Mouse (Mus musculus) neural tube, embryonic 13.5 days (tissue): ENCODE data around the gene Zbtb7b. TPM values are rescaled to one million over a fixed set of nuclear protein-coding genes. Genes with fewer than 3 reads are reported as not detected.

ENCODE experiments used
- ATAC-seq: fragments of 200-750 bp; cut with Nextera tagmentation; 2 replicates; pipeline ENCODE4 v1.8.0; 2017; ENCODE audit warnings: low read depth, mild to moderate bottlenecking, moderate TSS enrichment, moderate library complexity
- H3K27ac ChIP-seq: fragments of 300-500 bp; sonication (generic); replicated peaks from 2 replicates; pipeline ENCODE4 v1.5.1; 2015; ENCODE audit warnings: moderate library complexity, mild to moderate bottlenecking, inconsistent platforms
- H3K27me3 ChIP-seq: fragments of 300-500 bp; sonication (generic); 2 replicates; pipeline ENCODE4 v1.6.1; 2015; ENCODE audit warnings: mild to moderate bottlenecking, inconsistent platforms
- H3K36me3 ChIP-seq: fragments of 300-500 bp; sonication (generic); 2 replicates; pipeline ENCODE4 v1.6.1; 2015; ENCODE audit warnings: mild to moderate bottlenecking, inconsistent platforms
- H3K4me1 ChIP-seq: fragments of 300-500 bp; sonication (generic); replicated peaks from 2 replicates; pipeline ENCODE4 v1.6.1; 2015; ENCODE audit warnings: inconsistent platforms
- H3K4me2 ChIP-seq: fragments of 300-500 bp; sonication (generic); 2 replicates; pipeline ENCODE4 v1.6.1; 2015; ENCODE audit warnings: inconsistent platforms, mild to moderate bottlenecking, moderate library complexity
- H3K4me3 ChIP-seq: fragments of 300-500 bp; sonication (generic); 2 replicates; pipeline ENCODE4 v1.5.1; 2015; ENCODE audit warnings: mild to moderate bottlenecking, inconsistent platforms
- H3K9ac ChIP-seq: fragments of 300-500 bp; sonication (generic); 2 replicates; pipeline ENCODE4 v1.6.1; 2015; ENCODE audit warnings: moderate library complexity, mild to moderate bottlenecking, inconsistent platforms
- H3K9me3 ChIP-seq: fragments of 300-500 bp; sonication (generic); 2 replicates; pipeline ENCODE4 v1.6.1; 2016; ENCODE audit warnings: inconsistent platforms
- WGBS: fragments of 180-500 bp; shearing (Covaris S2); methylation state at CpG from one replicate; pipeline ENCODE4 v1.1.7; 2015; 5-methylcytosine and 5-hydroxymethylcytosine counted together
- polyA plus RNA-seq: library from polyadenylated mRNA; unstranded; fragments of >200 nt; fragmentation: Nextera tagmentation; extraction: Ambion mirVana; gene quantifications from 2 replicates; pipeline ENCODE4 v1.2.1, GENCODE M21; 2015

Zbtb7b gene
- polyA plus RNA-seq, 1 experiment from 2014 or later = 0.68 TPM

DNA sequence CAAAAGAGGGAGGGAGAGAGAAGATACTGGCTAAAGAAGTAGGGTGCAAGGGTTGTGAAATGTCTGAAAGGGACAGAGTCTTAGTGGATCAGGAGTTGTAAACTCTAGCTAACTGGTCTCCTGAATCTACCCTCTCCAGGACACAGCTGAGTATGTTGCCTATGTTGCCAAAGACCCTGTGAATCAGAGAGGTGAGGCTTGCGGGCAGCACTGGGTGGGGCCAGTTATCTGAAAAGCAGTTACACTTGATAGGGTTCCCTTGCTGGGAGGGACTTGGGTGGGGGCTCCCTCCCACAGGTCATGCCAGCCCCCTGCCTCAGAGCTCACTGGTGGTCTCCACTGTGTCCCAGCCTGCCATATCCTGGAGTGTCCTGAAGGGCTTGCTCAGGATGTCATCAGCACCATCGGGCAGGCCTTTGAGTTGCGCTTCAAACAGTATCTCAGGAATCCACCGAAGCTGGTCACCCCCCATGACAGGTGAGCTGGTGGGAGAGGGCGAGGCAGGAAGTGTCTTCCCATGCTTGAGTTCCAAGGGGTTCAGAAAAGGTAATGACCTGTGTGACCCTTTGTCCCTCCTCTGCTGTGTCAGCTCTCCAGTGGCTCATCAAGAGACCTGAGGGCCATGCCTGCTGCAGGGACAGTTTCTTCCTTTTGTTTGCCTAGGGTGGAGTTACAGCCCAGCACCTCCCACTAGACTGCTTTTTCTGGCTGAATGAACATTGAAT lies 30.0 kb upstream of the Zbtb7b start:
- Histone ChIP-seq H3K27me3 (no peaks in the 10 kb centered on the region), H3K4me1 (peaks cover 38% of the 10 kb centered on the region), H3K4me2 (peak overlapping the region; percentile 89; the same call in 1 of the 2 replicates), H3K36me3 (peaks cover 17% of the 10 kb centered on the region), H3K9me3 (no peaks in the 10 kb centered on the region), H3K27ac (no peak overlapping the region), H3K9ac (no peak overlapping the region), H3K4me3 (no peak overlapping the region)
- no peak for ATAC-seq
- 91% methylated on average over 5 of the region's 5 CpGs for WGBS

DNA sequence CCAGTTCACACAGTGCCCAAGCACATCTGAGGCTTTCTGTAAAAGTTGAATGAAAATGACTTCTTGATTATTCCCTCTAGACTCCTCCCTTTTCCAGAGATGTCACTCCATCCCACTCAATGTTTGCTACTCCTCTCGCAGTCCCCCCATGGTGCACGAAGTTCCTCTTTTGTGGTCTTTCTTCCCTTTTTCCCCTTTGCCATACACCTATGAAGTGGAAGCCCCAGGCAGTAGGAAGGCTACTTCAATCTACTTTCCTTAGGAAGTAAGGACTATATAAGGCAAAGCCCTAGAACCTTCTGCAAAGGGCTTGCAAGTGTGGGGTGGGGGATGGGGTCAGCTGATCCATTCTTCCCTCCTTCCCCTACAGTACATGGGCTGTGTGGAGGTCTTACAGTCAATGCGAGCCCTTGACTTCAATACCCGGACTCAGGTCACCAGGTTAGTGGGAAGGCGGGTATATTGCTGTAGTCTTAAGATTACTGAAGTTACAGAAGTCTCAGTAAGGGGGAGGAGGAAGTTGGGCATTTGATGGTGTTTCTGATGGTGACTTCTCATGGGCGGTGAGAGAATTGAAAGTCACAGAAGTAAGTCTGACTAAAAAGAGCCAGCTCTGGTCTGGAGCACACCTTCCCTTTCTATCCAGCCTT lies 28.1 kb upstream of the Zbtb7b start:
- 66% methylated on average over 6 of the region's 6 CpGs for WGBS
- peak overlapping the region; percentile 74 for H3K9ac ChIP-seq
- no peaks in the 10 kb centered on the region for H3K27me3 ChIP-seq
- H3K9me3 ChIP-seq = no peaks in the 10 kb centered on the region
- H3K4me3 ChIP-seq = peak overlapping the region; percentile 40
- H3K36me3 ChIP-seq = peaks cover 15% of the 10 kb centered on the region
- peak overlapping the region; percentile 89 for H3K4me2 ChIP-seq
- H3K4me1 ChIP-seq = peaks cover 47% of the 10 kb centered on the region
- H3K27ac ChIP-seq = peak overlapping the region; percentile 71; the same call in 1 of the 2 replicates
- no peak for ATAC-seq

DNA sequence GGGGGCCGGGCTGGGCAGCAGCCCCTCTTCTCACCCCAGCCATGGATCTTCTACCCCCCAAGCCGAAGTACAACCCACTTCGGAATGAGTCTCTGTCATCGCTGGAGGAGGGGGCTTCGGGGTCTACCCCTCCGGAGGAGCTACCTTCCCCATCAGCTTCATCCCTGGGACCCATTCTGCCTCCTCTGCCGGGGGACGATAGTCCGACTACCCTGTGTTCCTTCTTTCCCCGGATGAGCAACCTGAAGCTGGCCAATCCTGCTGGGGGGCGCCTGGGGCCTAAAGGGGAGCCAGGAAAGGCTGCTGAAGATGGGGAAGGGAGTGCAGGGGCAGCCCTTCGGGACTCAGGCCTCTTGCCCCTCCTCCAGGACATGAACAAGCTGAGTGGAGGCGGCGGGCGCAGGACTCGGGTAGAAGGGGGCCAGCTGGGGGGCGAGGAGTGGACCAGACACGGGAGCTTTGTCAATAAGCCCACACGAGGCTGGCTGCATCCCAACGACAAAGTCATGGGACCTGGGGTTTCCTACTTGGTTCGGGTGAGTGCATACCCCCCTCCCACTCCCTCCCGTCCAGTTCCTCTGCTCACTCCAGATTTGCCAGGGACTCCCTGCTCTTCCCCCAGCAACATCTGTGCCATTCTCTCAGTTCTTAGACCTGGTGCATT lies 27.4 kb upstream of the Zbtb7b start:
- H3K4me3 ChIP-seq = peak overlapping the region; percentile 40
- ATAC-seq = no peak
- H3K27ac ChIP-seq = peak overlapping the region; percentile 71
- peak overlapping the region; percentile 74 for H3K9ac ChIP-seq
- no peaks in the 10 kb centered on the region for H3K9me3 ChIP-seq
- H3K36me3 ChIP-seq = peaks cover 8% of the 10 kb centered on the region
- no peaks in the 10 kb centered on the region for H3K27me3 ChIP-seq
- peak overlapping the region; percentile 89 for H3K4me2 ChIP-seq
- WGBS = 7% methylated on average over 22 of the region's 22 CpGs
- H3K4me1 ChIP-seq = peaks cover 55% of the 10 kb centered on the region

DNA sequence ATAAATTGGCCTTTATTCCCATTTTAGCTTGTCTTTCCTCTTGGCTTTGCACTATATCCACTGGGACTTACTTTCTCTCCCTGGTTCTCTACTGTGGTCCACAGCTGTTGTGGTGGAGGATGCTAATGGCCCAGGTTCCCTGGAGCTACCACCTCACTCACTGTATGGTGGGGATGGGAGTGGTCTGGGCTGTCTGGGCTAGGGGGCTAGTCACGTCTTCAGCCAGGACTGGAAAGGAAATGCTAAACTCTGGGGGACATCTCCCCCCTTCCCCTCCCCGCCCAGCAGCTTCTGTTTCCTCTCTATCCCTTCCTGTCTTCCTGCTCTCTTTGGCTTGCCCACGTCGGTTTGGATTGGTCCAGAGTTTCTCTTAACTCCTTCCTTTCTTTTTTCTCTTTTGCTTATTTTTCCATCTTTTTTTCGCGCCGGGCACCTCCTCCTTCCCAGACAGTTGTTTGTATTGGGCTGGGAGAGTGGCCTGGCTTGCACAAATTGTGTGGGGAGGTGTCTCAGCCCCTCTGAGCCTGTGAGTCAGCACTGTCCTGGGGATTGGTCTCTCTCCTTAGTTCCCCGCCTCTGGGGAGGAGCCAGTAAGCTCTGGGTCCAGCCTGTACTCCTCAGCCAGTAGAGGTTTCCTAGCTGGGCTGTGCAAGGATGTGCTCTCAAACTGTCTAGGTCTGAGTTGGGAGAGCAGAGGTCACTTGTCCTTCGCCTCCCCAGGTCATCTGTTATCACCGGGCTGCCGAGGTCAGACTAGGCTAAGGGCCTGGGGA lies 26.6 kb upstream of the Zbtb7b start:
- 6% methylated on average over 11 of the region's 11 CpGs for WGBS
- Histone ChIP-seq H3K4me3 (peak overlapping the region; percentile 40), H3K36me3 (peaks cover 4% of the 10 kb centered on the region; the same call in 1 of the 2 replicates), H3K27me3 (no peaks in the 10 kb centered on the region), H3K9ac (peak overlapping the region; percentile 74), H3K4me2 (peak overlapping the region; percentile 89), H3K9me3 (no peaks in the 10 kb centered on the region), H3K4me1 (peaks cover 62% of the 10 kb centered on the region), H3K27ac (peak overlapping the region; percentile 71)
- ATAC-seq = 0 out of 2 replicates have a peak, but pooled peaks have one; percentile 32

DNA sequence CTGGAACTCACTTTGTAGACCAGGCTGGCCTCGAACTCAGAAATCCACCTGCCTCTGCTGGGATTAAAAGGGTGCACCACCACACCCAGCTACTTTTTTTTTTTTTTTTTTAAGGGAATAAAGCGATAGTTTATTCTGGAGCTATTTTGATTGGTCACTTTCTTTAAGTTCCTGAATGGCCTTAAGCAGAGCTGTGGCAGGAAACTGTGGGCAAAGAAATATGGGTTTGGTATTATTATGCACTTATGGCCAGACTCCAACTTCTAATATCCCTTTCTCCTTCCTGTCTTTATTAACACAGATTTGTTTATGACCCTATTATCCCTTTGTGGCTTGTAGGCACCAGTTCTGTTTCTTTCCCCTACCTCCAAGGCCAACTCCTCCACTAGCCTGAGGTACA lies 25.8 kb upstream of the Zbtb7b start:
- peaks cover 64% of the 10 kb centered on the region for H3K4me1 ChIP-seq
- no peaks in the 10 kb centered on the region for H3K9me3 ChIP-seq
- peak overlapping the region; percentile 71 for H3K27ac ChIP-seq
- no peaks in the 10 kb centered on the region for H3K27me3 ChIP-seq
- no peak overlapping the region for H3K9ac ChIP-seq
- H3K4me2 ChIP-seq = peak overlapping the region; percentile 89
- H3K36me3 ChIP-seq = peaks cover 11% of the 10 kb centered on the region
- H3K4me3 ChIP-seq = no peak overlapping the region
- no peak for ATAC-seq
- WGBS = 42% methylated on average over 2 of the region's 2 CpGs

DNA sequence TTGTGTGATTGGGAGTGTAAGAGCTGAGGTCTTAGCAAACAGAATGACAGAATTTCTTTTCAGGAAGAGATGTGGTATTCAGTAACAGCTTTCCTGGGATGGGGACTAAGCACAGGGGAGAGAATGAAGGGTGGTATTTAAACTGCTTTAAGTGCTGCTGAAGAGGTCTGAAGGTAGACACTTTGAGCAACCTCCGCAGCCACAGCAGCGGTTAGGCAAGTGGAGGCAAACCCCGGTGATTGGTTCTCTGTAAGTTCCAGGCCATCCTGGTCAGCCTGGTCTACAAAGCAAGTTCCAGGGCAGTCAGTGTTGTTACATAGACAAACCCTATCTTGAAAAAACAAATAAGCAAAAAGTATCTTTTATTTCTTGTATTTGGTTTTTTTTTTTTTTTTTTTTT lies 25.4 kb upstream of the Zbtb7b start:
- Histone ChIP-seq H3K4me1 (peaks cover 64% of the 10 kb centered on the region), H3K27ac (peak overlapping the region; percentile 86)

DNA sequence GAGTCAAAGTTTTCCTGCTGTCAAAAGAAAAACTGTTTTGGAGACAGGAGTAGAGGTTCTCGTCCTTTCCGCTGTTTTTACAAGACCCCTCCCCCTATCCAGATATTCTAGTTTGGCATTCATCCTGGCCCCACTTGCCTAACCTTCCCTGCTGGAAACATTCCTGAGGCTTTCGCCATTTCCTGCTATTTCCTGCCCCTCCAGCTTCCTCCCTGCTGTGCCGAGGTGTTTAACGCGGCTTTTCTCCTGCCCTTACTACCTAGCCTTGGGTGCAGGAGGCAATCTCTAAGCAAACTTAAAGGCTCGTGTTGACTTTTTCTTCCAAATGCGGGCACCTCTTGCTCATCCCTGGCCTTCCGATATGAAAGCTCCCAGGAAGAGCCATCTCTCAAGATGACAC lies 25.0 kb upstream of the Zbtb7b start:
- peak overlapping the region; percentile 86 for H3K27ac ChIP-seq
- H3K9ac ChIP-seq = peak overlapping the region; percentile 79
- H3K36me3 ChIP-seq = peaks cover 17% of the 10 kb centered on the region
- H3K4me2 ChIP-seq = peak overlapping the region; percentile 89
- H3K9me3 ChIP-seq = no peaks in the 10 kb centered on the region
- peak overlapping the region; percentile 51 for H3K4me3 ChIP-seq
- no peaks in the 10 kb centered on the region for H3K27me3 ChIP-seq
- peaks cover 64% of the 10 kb centered on the region for H3K4me1 ChIP-seq
- under 1% methylated on average over 9 of the region's 9 CpGs for WGBS
- no peak for ATAC-seq

More for the DNA sequence above, 25.4 kb upstream of the Zbtb7b start:
- H3K4me2 ChIP-seq = peak overlapping the region; percentile 89
- peak overlapping the region; percentile 79 for H3K9ac ChIP-seq
- peaks cover 16% of the 10 kb centered on the region for H3K36me3 ChIP-seq
- H3K27me3 ChIP-seq = no peaks in the 10 kb centered on the region
- no peak for ATAC-seq
- no peaks in the 10 kb centered on the region for H3K9me3 ChIP-seq
- H3K4me3 ChIP-seq = peak overlapping the region; percentile 51
- WGBS = 16% methylated on average over 3 of the region's 3 CpGs

DNA sequence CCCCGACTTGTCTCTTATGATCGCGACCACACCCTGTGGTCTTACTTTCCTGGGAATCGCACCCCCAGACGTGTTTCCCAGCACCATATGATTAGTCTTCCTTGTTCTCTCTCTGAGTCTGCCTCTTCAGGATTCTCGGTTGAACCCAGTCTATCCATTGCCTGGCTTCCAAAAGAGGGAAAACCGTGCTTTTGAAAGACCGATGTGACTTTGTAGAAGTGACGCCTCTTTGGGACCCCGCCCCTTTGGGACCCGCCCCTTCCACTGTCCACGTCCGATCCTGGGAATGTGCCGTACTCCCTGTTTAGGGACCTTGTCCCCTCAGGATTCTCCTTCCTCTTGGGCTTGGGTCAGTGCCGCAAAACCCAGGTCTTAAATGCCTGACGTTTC lies 24.3 kb upstream of the Zbtb7b start:
- 0% methylated on average over 16 of the region's 16 CpGs for WGBS

DNA sequence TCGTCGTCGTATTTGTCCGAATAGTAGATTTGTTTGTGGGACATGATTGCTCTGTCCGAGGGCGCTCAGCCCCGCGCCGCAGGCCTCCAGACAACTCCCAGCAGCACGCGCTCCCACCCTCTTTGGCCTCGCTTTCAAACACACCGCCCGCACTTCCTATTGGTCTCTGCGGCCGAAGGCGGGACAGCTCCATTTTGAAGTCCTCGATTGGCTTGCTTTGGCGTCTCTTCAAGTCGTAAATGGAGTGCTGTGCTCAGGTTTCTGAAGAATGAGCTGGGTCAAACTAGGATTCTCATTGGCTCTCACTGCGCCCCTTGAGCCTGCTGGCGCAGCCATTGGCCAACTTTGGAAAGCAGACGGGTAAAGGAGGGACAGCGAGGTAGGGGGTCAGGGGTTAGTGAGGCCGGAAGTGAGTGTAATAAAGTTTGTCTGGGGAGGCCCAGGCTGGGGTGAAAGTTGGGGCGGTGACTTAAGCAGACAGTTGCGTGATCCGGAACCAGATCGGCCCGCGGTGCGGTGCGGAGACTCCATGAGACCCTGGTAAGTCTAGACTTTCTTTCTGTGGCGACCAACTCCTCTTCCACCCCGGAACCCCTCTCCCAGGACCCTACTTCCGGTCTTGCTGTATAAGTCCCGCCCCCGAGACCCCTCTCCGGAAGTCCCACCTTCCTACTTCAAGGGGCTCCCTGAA lies 23.7 kb upstream of the Zbtb7b start, which contains the start of the genes Cks1b and Shc1:
Gene Cks1b, minus strand, starts transcription at position 214 of the 691 bp plus-strand sequence.
Gene Shc1, plus strand, starts transcription at position 274 of the 691 bp plus-strand sequence.
- Histone ChIP-seq H3K4me2 (peak within 1 kb of the TSS; percentile 89), H3K9me3 (no peaks in the 10 kb centered on the region), H3K4me3 (peak within 1 kb of the TSS; percentile 51), H3K4me1 (peaks cover 61% of the 10 kb centered on the region), H3K27ac (peak within 1 kb of the TSS; percentile 86), H3K36me3 (peaks cover 25% of the 10 kb centered on the region), H3K27me3 (no peaks in the 10 kb centered on the region), H3K9ac (peak within 1 kb of the TSS; percentile 79)
- WGBS = under 1% methylated on average over 39 of the region's 39 CpGs
- peak; percentile 95 for ATAC-seq

More for the DNA sequence above, 24.3 kb upstream of the Zbtb7b start:
- H3K27me3 ChIP-seq = no peaks in the 10 kb centered on the region
- ATAC-seq = peak; percentile 28; the same call in 1 of the 2 replicates
- H3K4me2 ChIP-seq = peak overlapping the region; percentile 89
- H3K9ac ChIP-seq = peak overlapping the region; percentile 79
- no peaks in the 10 kb centered on the region for H3K9me3 ChIP-seq
- H3K4me3 ChIP-seq = peak overlapping the region; percentile 51
- peaks cover 64% of the 10 kb centered on the region for H3K4me1 ChIP-seq
- peaks cover 24% of the 10 kb centered on the region for H3K36me3 ChIP-seq
- peak overlapping the region; percentile 86 for H3K27ac ChIP-seq

DNA sequence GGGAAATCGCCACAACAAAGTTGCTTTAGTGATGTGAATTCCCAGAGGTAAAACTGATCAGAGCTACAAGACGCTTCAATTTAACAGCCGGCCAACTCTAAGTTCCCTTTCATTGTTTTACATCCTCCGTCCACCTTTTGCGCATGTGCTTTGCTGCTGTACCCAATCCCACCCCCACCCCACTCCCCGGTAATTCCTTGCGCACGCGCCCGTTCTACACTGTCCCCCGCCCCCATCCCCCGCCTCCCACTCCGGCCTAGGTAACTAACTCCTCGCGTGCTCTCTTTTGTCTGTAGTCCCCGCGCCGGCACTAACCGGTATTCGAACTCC lies 23.2 kb upstream of the Zbtb7b start:
- H3K4me1 ChIP-seq = peaks cover 56% of the 10 kb centered on the region
- peak overlapping the region; percentile 67 for H3K9ac ChIP-seq
- H3K27ac ChIP-seq = peak overlapping the region; percentile 72
- no peaks in the 10 kb centered on the region for H3K9me3 ChIP-seq
- H3K4me2 ChIP-seq = peak overlapping the region; percentile 89
- no peaks in the 10 kb centered on the region for H3K27me3 ChIP-seq
- H3K4me3 ChIP-seq = peak overlapping the region; percentile 51
- peaks cover 25% of the 10 kb centered on the region for H3K36me3 ChIP-seq
- WGBS = 1% methylated on average over 20 of the region's 20 CpGs
- peak; percentile 54 for ATAC-seq

DNA sequence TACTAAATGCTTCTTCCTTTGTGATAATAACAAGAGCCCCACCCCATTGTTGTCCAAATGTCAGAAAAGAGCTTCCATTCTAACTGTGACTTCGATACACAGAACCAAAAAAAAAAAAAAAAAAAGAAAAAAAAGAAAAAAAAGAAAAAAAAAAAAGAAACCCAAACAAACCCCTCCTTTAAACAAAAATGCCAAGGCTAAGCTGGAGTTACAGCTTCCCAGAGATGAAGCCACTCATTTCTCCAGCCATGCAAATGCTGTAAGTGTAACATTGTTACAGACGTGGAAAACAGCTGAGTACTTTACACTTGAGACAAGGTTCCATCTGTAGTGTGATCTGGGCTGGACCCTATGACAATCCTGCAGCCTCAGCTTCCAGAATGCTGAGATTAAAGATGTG lies 22.6 kb upstream of the Zbtb7b start:
- WGBS = 33% methylated on average over 2 of the region's 2 CpGs
- Histone ChIP-seq H3K36me3 (peaks cover 25% of the 10 kb centered on the region), H3K27ac (peak overlapping the region; percentile 72; the same call in 1 of the 2 replicates), H3K9me3 (no peaks in the 10 kb centered on the region), H3K4me2 (peak overlapping the region; percentile 89), H3K27me3 (no peaks in the 10 kb centered on the region), H3K9ac (peak overlapping the region; percentile 67), H3K4me3 (peak overlapping the region; percentile 51), H3K4me1 (peaks cover 54% of the 10 kb centered on the region)
- ATAC-seq = no peak
